Mouse (Mus musculus): ENCODE measurements at regions not wholly inside any gene's neighbourhood (a gene's known extent, or its start where the extent isn't known, plus 50 kb on each side); places are given as distances from the start of the nearest gene placed in this dataset.

- no peak for DNase-seq (ENCODE audit: low spot score)
These were observed 113.4 kb upstream of the Nt5c1b start for GRCm38 (mm10) chr12:10256385-10256784.

GRCm38 (mm10) chr12:10266201-10266600, 103.6 kb upstream of the Nt5c1b start:
- no peak for DNase-seq (ENCODE audit: low spot score)

GRCm38 (mm10) chr12:10272038-10272437, 97.7 kb upstream of the Nt5c1b start:
- no peak for DNase-seq (ENCODE audit: low spot score)

GRCm38 (mm10) chr12:10275226-10275625, 94.5 kb upstream of the Nt5c1b start:
- DNase-seq (ENCODE audit: low spot score) = no peak

GRCm38 (mm10) chr12:10292646-10293045, 77.1 kb upstream of the Nt5c1b start:
- DNase-seq (ENCODE audit: low spot score) = no peak

- DNase-seq (ENCODE audit: low spot score) = no peak
These were observed 63.8 kb upstream of the Nt5c1b start for GRCm38 (mm10) chr12:10305970-10306369.
